Mouse (Mus musculus) neural tube, embryonic 15.5 days (tissue): ENCODE results near the gene Cyp46a1. TPM values are rescaled to one million over a fixed set of nuclear protein-coding genes. Genes with fewer than 3 reads are reported as not detected.
A peak's percentile ranks its signal among the peaks of the same experiment; 100 is the strongest.

Experiments used
- ATAC-seq: fragments of 200-750 bp; cut with Nextera tagmentation; 2 replicates; pipeline ENCODE4 v1.8.0; 2017; ENCODE audit warnings: mild to moderate bottlenecking, moderate TSS enrichment, moderate library complexity; ENCODE audit not compliant: low FRiP score
- H3K27ac ChIP-seq: fragments of 300-500 bp; sonication (generic); replicated peaks from 2 replicates; pipeline ENCODE4 v1.5.1; 2015; ENCODE audit warnings: mild to moderate bottlenecking, inconsistent platforms
- H3K27me3 ChIP-seq: fragments of 300-500 bp; sonication (generic); replicated peaks from 2 replicates; pipeline ENCODE4 v1.6.1; 2015; ENCODE audit warnings: inconsistent platforms
- H3K36me3 ChIP-seq: fragments of 300-500 bp; sonication (generic); 2 replicates; pipeline ENCODE4 v1.6.1; 2015; ENCODE audit warnings: inconsistent platforms
- H3K4me1 ChIP-seq: fragments of 300-500 bp; sonication (generic); 2 replicates; pipeline ENCODE4 v1.6.1; 2015; ENCODE audit warnings: inconsistent platforms
- H3K4me2 ChIP-seq: fragments of 300-500 bp; sonication (generic); 2 replicates; pipeline ENCODE4 v1.6.1; 2015; ENCODE audit warnings: inconsistent platforms, mild to moderate bottlenecking, moderate library complexity
- H3K4me3 ChIP-seq: fragments of 300-500 bp; sonication (generic); replicated peaks from 2 replicates; pipeline ENCODE4 v1.5.1; 2015; ENCODE audit warnings: mild to moderate bottlenecking, inconsistent platforms
- H3K9ac ChIP-seq: fragments of 300-500 bp; sonication (generic); replicated peaks from 2 replicates; pipeline ENCODE4 v1.6.1; 2015; ENCODE audit warnings: mild to moderate bottlenecking, inconsistent platforms
- H3K9me3 ChIP-seq: fragments of 300-500 bp; sonication (generic); replicated peaks from 2 replicates; pipeline ENCODE4 v1.6.1; 2016; ENCODE audit warnings: inconsistent platforms
- WGBS: fragments of 180-500 bp; shearing (Covaris S2); methylation state at CpG from one replicate; pipeline ENCODE4 v1.1.7; 2015; ENCODE audit warnings: mixed read lengths; 5-methylcytosine and 5-hydroxymethylcytosine counted together
- polyA plus RNA-seq: library from polyadenylated mRNA; unstranded; fragments of >200 nt; fragmentation: Nextera tagmentation; extraction: Ambion mirVana; gene quantifications from 2 replicates; pipeline ENCODE4 v1.2.1, GENCODE M21; 2015

Gene Cyp46a1
- polyA plus RNA-seq, 1 experiment from 2014 or later, result 33.2 TPM

DNA sequence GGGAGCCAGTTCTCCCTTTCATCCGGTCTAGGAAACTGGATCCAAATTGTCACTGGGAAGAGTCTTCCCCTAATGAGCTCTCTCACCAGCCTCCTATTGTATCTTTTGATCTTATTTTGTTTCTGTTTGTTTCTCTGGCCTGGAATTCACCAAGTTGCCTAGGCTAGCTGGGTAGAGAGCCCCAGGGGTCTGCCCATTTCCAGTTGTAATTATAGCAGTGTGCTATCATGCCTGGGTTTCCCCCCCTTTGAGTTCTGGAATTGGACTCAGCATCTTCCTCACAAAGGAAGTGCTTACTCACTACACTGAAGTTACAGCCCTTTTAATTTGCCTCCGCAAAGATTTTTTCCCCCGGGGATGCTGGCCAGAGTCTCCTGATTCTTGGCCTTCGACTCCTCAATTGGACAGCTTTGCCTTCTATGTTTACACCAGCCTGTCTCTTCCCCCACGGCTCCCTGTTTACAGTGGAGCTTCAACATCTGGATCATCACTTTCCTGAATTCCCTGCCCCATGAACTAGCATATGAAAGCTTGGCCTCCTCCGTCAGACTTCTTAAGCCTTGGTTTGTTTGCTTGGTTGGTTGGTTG lies 30.3 kb upstream of the Cyp46a1 start:
- H3K9ac ChIP-seq, result no peak overlapping the region
- 35% methylated on average over 6 of the region's 6 CpGs for WGBS
- no peaks in the 10 kb centered on the region for H3K36me3 ChIP-seq

DNA sequence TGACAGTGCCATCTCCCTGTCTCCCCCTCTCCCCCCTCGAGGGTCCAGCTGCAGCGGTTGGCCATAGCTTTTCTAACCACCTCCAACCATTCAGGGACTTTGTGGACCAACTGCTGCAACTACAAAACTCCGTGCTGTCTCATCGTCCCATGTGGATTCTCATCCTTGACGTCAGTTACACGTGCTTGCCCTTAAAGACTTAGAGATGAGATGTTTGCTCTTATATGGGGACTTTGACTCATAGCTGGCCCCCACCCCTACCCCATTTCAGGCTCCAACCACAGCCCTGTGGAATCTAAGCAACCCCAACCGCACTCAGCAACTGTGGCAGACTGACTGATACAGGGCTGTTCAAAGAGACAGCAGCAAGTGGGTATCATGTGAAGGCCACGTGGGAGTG lies 29.0 kb upstream of the Cyp46a1 start:
- 0 out of 2 replicates have a peak, but pooled peaks have one; percentile 22 for ATAC-seq
- H3K9ac ChIP-seq, result no peak overlapping the region
- H3K27ac ChIP-seq, result no peak overlapping the region
- 76% methylated on average over 8 of the region's 8 CpGs for WGBS
- H3K4me2 ChIP-seq, result no peak overlapping the region
- no peaks in the 10 kb centered on the region for H3K9me3 ChIP-seq
- H3K4me3 ChIP-seq, result no peak overlapping the region
- H3K4me1 ChIP-seq, result peaks cover 18% of the 10 kb centered on the region
- H3K36me3 ChIP-seq, result no peaks in the 10 kb centered on the region
- H3K27me3 ChIP-seq, result peaks cover 5% of the 10 kb centered on the region; the same call in 1 of the 2 replicates

More for the DNA sequence above, 30.3 kb upstream of the Cyp46a1 start:
- no peak overlapping the region for H3K4me3 ChIP-seq
- H3K4me2 ChIP-seq, result no peak overlapping the region
- H3K27ac ChIP-seq, result no peak overlapping the region
- no peaks in the 10 kb centered on the region for H3K9me3 ChIP-seq
- peaks cover 5% of the 10 kb centered on the region; the same call in 1 of the 2 replicates for H3K27me3 ChIP-seq
- ATAC-seq, result no peak
- H3K4me1 ChIP-seq, result peaks cover 18% of the 10 kb centered on the region

DNA sequence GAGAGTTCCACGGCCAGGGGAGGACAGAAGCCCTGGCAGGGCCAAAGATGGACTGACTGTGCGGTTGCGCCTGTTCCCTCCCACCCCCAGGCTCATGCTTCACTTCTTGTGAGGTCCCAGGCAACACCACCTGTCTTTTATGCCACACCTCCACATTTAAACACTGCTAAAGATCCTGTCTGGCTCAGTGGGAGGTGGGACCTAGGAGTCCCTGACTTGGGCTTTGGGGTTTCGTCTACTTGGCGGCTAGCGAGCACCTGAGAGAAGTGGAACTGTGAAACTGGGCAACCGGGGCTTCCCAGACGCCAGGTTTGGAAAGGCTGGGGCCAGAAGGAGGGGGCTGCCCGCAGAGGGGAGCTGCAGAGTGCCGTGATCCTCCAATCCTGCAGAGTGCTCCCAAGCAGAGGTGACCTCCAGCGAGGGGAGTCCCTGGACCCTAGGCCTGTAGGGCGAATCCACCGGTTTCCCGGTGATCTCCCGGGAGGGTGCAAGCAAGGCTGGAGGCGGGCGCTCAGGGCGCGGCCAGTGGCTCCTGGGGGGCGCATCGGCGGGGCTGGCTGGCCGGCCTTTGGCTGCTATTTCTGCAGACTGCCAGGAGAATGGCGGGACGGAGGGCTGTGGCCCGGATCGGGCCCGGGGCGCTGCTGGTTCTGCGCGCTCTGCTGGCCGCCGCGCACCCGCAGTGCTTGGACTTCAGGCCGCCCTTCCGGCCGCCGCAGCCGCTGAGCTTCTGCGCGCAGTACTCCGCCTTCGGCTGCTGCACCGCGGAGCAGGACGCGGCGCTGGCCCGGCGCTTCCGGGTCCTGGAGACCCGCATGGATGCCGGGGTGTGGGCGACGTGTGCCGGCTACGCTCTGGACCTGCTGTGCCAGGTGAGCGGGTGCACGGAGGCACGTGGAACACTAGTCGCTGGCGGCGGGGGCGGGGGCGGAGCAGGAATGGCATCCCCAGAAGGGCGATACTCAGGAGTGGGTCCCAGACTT lies 28.1 kb upstream of the Cyp46a1 start, which contains the start of gene Hhipl1:
Gene Hhipl1, plus strand, starts transcription at position 459 of the 983 bp plus-strand sequence.
- peaks cover 18% of the 10 kb centered on the region for H3K4me1 ChIP-seq
- peak within 1 kb of the TSS; percentile 60 for H3K4me3 ChIP-seq
- peak within 1 kb of the TSS; percentile 98 for H3K4me2 ChIP-seq
- peak; percentile 58 for ATAC-seq
- H3K9ac ChIP-seq, result peak within 1 kb of the TSS; percentile 83
- 5% methylated on average over 61 of the region's 67 CpGs for WGBS
- 0 out of 2 replicates have a peak within 1 kb of the TSS, but pooled peaks have one; percentile 6 for H3K27ac ChIP-seq
- no peaks in the 10 kb centered on the region for H3K36me3 ChIP-seq
- peaks cover 5% of the 10 kb centered on the region; the same call in 1 of the 2 replicates for H3K27me3 ChIP-seq
- H3K9me3 ChIP-seq, result no peaks in the 10 kb centered on the region

- peak overlapping the region; percentile 98; the same call in 1 of the 2 replicates for H3K4me2 ChIP-seq
- H3K4me3 ChIP-seq, result 0 out of 2 replicates have a peak overlapping the region, but pooled peaks have one; percentile 2
- no peak overlapping the region for H3K9ac ChIP-seq
- no peaks in the 10 kb centered on the region for H3K36me3 ChIP-seq
- no peaks in the 10 kb centered on the region for H3K9me3 ChIP-seq
- peaks cover 5% of the 10 kb centered on the region; the same call in 1 of the 2 replicates for H3K27me3 ChIP-seq
- ATAC-seq, result no peak
- WGBS, result 26% methylated on average over 14 of the region's 14 CpGs
- H3K4me1 ChIP-seq, result peaks cover 18% of the 10 kb centered on the region
- no peak overlapping the region for H3K27ac ChIP-seq
These were observed 26.6 kb upstream of the Cyp46a1 start for GRCm38 (mm10) chr12:108307553-108307952.

DNA sequence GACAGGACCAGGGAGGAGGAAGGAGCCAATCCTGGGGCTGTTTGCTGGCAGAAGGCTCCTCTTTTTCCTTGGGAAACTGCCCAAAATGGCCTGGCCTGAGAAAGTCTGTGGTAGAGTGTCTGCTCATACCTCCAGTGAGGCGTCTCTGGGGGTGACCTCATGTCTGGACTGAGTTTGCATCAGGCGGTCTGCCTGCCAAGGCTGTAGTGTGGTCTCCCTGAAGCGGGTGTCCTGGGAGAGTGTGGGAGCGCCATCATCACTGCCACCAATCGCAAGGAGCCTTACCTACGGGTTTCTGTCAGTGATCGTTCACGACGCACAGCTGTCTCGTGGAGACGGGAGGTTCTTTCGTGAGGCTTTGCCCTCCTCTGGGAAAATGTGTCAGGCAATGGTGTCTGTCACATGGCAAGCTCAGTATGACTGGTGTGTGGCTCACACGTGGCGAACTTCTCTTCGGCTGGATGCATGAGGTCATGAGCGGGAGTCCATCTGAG lies 25.8 kb upstream of the Cyp46a1 start:
- Histone ChIP-seq H3K4me1 (peaks cover 18% of the 10 kb centered on the region), H3K9ac (no peak overlapping the region), H3K27ac (no peak overlapping the region), H3K36me3 (no peaks in the 10 kb centered on the region), H3K9me3 (no peaks in the 10 kb centered on the region), H3K4me3 (no peak overlapping the region), H3K4me2 (no peak overlapping the region), H3K27me3 (peaks cover 5% of the 10 kb centered on the region; the same call in 1 of the 2 replicates)
- ATAC-seq, result no peak
- 83% methylated on average over 16 of the region's 16 CpGs for WGBS

- H3K36me3 ChIP-seq, result no peaks in the 10 kb centered on the region
- no peak overlapping the region for H3K27ac ChIP-seq
- H3K4me1 ChIP-seq, result peaks cover 18% of the 10 kb centered on the region
- H3K9me3 ChIP-seq, result no peaks in the 10 kb centered on the region
- H3K4me2 ChIP-seq, result no peak overlapping the region
- no peak overlapping the region for H3K4me3 ChIP-seq
- WGBS, result 60% methylated on average over 6 of the region's 8 CpGs
- ATAC-seq, result no peak
- no peak overlapping the region for H3K9ac ChIP-seq
- H3K27me3 ChIP-seq, result peaks cover 5% of the 10 kb centered on the region; the same call in 1 of the 2 replicates
These were observed 24.9 kb upstream of the Cyp46a1 start for GRCm38 (mm10) chr12:108309116-108309794.

- Histone ChIP-seq H3K4me3 (no peak overlapping the region), H3K27me3 (peaks cover 5% of the 10 kb centered on the region; the same call in 1 of the 2 replicates), H3K27ac (no peak overlapping the region), H3K9ac (no peak overlapping the region), H3K4me2 (no peak overlapping the region), H3K36me3 (no peaks in the 10 kb centered on the region), H3K4me1 (peaks cover 18% of the 10 kb centered on the region), H3K9me3 (no peaks in the 10 kb centered on the region)
- 90% methylated on average over 4 of the region's 4 CpGs for WGBS
- no peak for ATAC-seq
These were observed 24.1 kb upstream of the Cyp46a1 start for GRCm38 (mm10) chr12:108310041-108310440.

DNA sequence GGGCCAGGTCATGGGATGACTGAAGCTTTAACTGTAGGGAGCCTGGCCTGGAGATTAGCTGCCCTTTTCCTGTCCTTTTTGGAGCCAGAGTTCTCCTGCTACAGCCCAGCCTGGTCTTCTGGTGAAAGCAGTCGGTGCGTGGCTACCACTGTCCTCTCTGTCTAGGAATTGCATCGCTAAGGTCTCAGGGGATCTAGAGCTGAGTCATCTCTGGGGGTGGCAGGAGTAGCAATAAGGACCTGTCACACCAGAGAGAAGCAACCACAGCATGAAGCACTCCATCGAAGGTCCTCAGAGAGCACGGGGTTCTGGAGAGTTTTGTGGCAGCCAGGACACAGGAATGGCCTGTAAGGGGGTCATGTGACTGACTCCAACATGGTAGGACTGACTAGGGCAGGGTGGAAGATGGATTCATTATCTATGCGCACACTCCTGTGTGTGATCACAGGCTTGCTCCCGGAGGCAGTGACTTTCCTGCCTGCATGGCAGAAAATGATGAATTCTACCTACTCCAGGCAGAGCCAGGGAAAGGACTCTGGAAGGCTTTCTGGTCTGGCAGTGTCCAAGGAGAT lies 23.6 kb upstream of the Cyp46a1 start:
- 73% methylated on average over 7 of the region's 7 CpGs for WGBS
- H3K27ac ChIP-seq, result no peak overlapping the region
- no peak for ATAC-seq

GRCm38 (mm10) chr12:108311741-108312290 lies 22.4 kb upstream of the Cyp46a1 start:
- no peaks in the 10 kb centered on the region for H3K36me3 ChIP-seq
- no peak for ATAC-seq
- H3K9ac ChIP-seq, result no peak overlapping the region
- peaks cover 11% of the 10 kb centered on the region; the same call in 1 of the 2 replicates for H3K27me3 ChIP-seq
- H3K27ac ChIP-seq, result no peak overlapping the region
- 93% methylated on average over 27 of the region's 27 CpGs for WGBS
- peaks cover 7% of the 10 kb centered on the region; the same call in 1 of the 2 replicates for H3K4me1 ChIP-seq
- H3K4me2 ChIP-seq, result no peak overlapping the region
- no peaks in the 10 kb centered on the region for H3K9me3 ChIP-seq
- H3K4me3 ChIP-seq, result no peak overlapping the region

More for the DNA sequence above, 23.6 kb upstream of the Cyp46a1 start:
- no peak overlapping the region for H3K9ac ChIP-seq
- no peaks in the 10 kb centered on the region; the same call in 1 of the 2 replicates for H3K27me3 ChIP-seq
- H3K36me3 ChIP-seq, result no peaks in the 10 kb centered on the region
- no peak overlapping the region for H3K4me3 ChIP-seq
- H3K4me1 ChIP-seq, result peaks cover 17% of the 10 kb centered on the region
- no peak overlapping the region for H3K4me2 ChIP-seq
- no peaks in the 10 kb centered on the region for H3K9me3 ChIP-seq

DNA sequence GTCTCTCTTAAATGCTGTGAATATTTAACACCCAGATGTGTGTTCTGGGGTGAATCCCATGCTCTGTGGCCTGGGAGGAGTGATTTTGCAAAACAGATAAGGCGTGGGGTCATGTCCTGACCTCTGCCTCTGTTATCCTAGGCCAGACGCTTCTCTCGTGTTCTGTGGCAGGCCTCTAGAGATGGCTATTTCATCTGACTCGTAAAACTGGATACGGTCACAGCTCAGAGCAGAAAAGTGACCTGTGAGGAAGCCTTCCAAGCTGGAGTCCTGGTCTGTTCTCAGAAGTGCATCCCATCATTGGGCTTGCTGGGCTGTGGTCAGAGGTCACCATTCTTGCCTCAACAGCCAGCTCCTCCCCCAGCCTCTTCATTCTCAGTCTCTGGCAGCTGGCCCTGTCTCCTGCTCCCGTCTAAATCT lies 21.7 kb upstream of the Cyp46a1 start:
- H3K4me2 ChIP-seq, result no peak overlapping the region
- H3K27me3 ChIP-seq, result peaks cover 15% of the 10 kb centered on the region
- H3K4me1 ChIP-seq, result peaks cover 5% of the 10 kb centered on the region; the same call in 1 of the 2 replicates
- no peaks in the 10 kb centered on the region for H3K36me3 ChIP-seq
- H3K9ac ChIP-seq, result no peak overlapping the region
- no peak overlapping the region for H3K4me3 ChIP-seq
- ATAC-seq, result no peak
- no peaks in the 10 kb centered on the region for H3K9me3 ChIP-seq
- WGBS, result 47% methylated on average over 6 of the region's 6 CpGs
- H3K27ac ChIP-seq, result no peak overlapping the region
